Comparison of ENCODE assay signal across 8 mouse cellular contexts in the genomic region with DNA sequence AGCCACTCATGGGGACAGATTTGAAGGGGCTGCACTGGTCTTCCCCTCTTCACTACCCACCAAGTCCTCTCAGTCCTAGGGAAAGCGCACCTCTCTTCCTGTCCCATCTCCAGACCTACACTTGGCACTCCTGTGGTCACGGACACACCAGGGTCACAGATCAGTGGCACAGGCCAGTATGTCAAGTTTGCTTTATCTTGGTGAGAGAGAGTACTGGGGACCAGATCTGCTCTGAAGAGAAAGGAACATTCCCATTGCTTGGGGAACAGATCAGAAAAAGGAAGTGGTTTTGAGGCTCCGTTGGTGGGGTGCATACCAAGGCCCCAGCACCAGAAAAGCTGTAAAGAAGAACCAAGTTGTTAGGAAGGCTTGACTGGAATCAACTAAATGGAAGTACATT. TPM values are rescaled to one million over a fixed set of nuclear protein-coding genes. Genes with fewer than 3 reads are reported as not detected.
A peak's percentile ranks its signal among the peaks of the same experiment; 100 is the strongest.
DNase-seq lines count a peak whose midpoint lies in the region; ATAC-seq and TF ChIP-seq lines count a peak whose summit lies in the region.

No protein-coding gene starts in this region.

- WGBS in kidney, embryonic 16.5 days: 83% methylated on average over 3 of the region's 3 CpGs
- WGBS in embryonic facial prominence, embryonic 10.5 days: 78% methylated on average over 3 of the region's 3 CpGs
- 79% methylated on average over 3 of the region's 3 CpGs for WGBS in intestine, postnatal 0 days
- WGBS in neural tube, embryonic 13.5 days: 82% methylated on average over 3 of the region's 3 CpGs

- H3K4me3 ChIP-seq in kidney, embryonic 16.5 days (ENCODE audit: low read length): no peak overlapping the region
- peak overlapping the region; percentile 79 for H3K4me3 ChIP-seq in embryonic facial prominence, embryonic 10.5 days
- H3K4me3 ChIP-seq in intestine, postnatal 0 days (ENCODE audit: low read depth, low read length): no peak overlapping the region
- H3K4me3 ChIP-seq in neural tube, embryonic 13.5 days: peak overlapping the region; percentile 76; the same call in 1 of the 2 replicates

- no peaks in the 10 kb centered on the region for H3K9me3 ChIP-seq in kidney, embryonic 16.5 days (ENCODE audit: low read length)
- no peaks in the 10 kb centered on the region for H3K9me3 ChIP-seq in embryonic facial prominence, embryonic 10.5 days
- H3K9me3 ChIP-seq in intestine, postnatal 0 days (ENCODE audit: control insufficient read depth): no peaks in the 10 kb centered on the region
- no peaks in the 10 kb centered on the region for H3K9me3 ChIP-seq in neural tube, embryonic 13.5 days

- no peak for TF ChIP-seq CTCF in intestine, postnatal 0 days (IDR thresholded peaks at IDR 0.05; ENCODE audit: low read depth)

- H3K27me3 ChIP-seq in kidney, embryonic 16.5 days (ENCODE audit: insufficient read depth, low read length): no peaks in the 10 kb centered on the region
- H3K27me3 ChIP-seq in embryonic facial prominence, embryonic 10.5 days (replicated peaks; ENCODE audit: low read depth, poor library complexity, severe bottlenecking): peaks cover 15% of the 10 kb centered on the region; the same call in 1 of the 2 replicates
- no peaks in the 10 kb centered on the region for H3K27me3 ChIP-seq in intestine, postnatal 0 days (replicated peaks; ENCODE audit: control insufficient read depth, insufficient read depth, low read length)
- peaks cover 10% of the 10 kb centered on the region; the same call in 1 of the 2 replicates for H3K27me3 ChIP-seq in neural tube, embryonic 13.5 days

- H3K4me2 ChIP-seq in kidney, embryonic 16.5 days (replicated peaks; ENCODE audit: low read depth, low read length): peak overlapping the region; percentile 91; the same call in 1 of the 2 replicates
- H3K4me2 ChIP-seq in intestine, postnatal 0 days (replicated peaks; ENCODE audit: low read depth): peak overlapping the region; percentile 97
- peak overlapping the region; percentile 100 for H3K4me2 ChIP-seq in neural tube, embryonic 13.5 days

- DNase-seq in kidney, adult 18-20 months: no peak
- no peak for DNase-seq in embryonic facial prominence, embryonic 10.5 days (ENCODE audit: low spot score)
- no peak for DNase-seq in layer of hippocampus, postnatal 25 days (ENCODE audit: extremely low spot score in 1 of 2, low spot score in 1 of 2)
- DNase-seq in urinary bladder, postnatal 14 days (ENCODE audit: low spot score): no peak
- DNase-seq in cerebellum, postnatal 4 days (ENCODE audit: low spot score in 2 of 2): no peak

- peaks cover 11% of the 10 kb centered on the region for H3K4me1 ChIP-seq in kidney, embryonic 16.5 days (ENCODE audit: insufficient read depth, low read length)
- H3K4me1 ChIP-seq in embryonic facial prominence, embryonic 10.5 days: peaks cover 48% of the 10 kb centered on the region
- H3K4me1 ChIP-seq in intestine, postnatal 0 days (replicated peaks; ENCODE audit: control insufficient read depth, insufficient read depth, low read length): 0 out of 2 replicates have a peak, but pooled peaks cover 7% of the 10 kb centered on the region
- H3K4me1 ChIP-seq in neural tube, embryonic 13.5 days (replicated peaks): peaks cover 20% of the 10 kb centered on the region

- H3K9ac ChIP-seq in kidney, embryonic 16.5 days (replicated peaks; ENCODE audit: low read length): no peak overlapping the region
- no peak overlapping the region for H3K9ac ChIP-seq in intestine, postnatal 0 days (ENCODE audit: low read depth, low read length)
- H3K9ac ChIP-seq in neural tube, embryonic 13.5 days: no peak overlapping the region

- H3K36me3 ChIP-seq in kidney, embryonic 16.5 days (ENCODE audit: insufficient read depth, low read length): no peaks in the 10 kb centered on the region
- no peaks in the 10 kb centered on the region for H3K36me3 ChIP-seq in embryonic facial prominence, embryonic 10.5 days (replicated peaks)
- no peaks in the 10 kb centered on the region for H3K36me3 ChIP-seq in intestine, postnatal 0 days (ENCODE audit: control insufficient read depth, insufficient read depth)
- H3K36me3 ChIP-seq in neural tube, embryonic 13.5 days: no peaks in the 10 kb centered on the region

- 0 out of 2 replicates have a peak, but pooled peaks have one; percentile 0 for ATAC-seq in kidney, embryonic 16.5 days (ENCODE audit: low FRiP score, low TSS enrichment)
- ATAC-seq in intestine, postnatal 0 days: no peak
- ATAC-seq in neural tube, embryonic 13.5 days (ENCODE audit: low read depth): 0 out of 2 replicates have a peak, but pooled peaks have one; percentile 3

- no peak overlapping the region for H3K27ac ChIP-seq in kidney, embryonic 16.5 days (ENCODE audit: low read length)
- peak overlapping the region; percentile 81 for H3K27ac ChIP-seq in embryonic facial prominence, embryonic 10.5 days (replicated peaks)
- no peak overlapping the region for H3K27ac ChIP-seq in intestine, postnatal 0 days (ENCODE audit: low read depth, low read length)
- no peak overlapping the region for H3K27ac ChIP-seq in neural tube, embryonic 13.5 days (replicated peaks)

RNA-seq across cellular contexts. Expression of a gene that starts 0.7 kb away (rescaled TPM):
- 28.4 and 29.8 TPM in 2 replicates for polyA plus RNA-seq in kidney, embryonic 16.5 days (2015; fragmentation: Nextera tagmentation; extraction: Ambion mirVana)
- 11.9 and 13.2 TPM in 2 replicates for polyA plus RNA-seq in embryonic facial prominence, embryonic 10.5 days (2016; fragmentation: Nextera tagmentation; extraction: Ambion mirVana)
- polyA plus RNA-seq in intestine, postnatal 0 days (2015; fragmentation: Nextera tagmentation; extraction: Ambion mirVana): 22.8 and 26.5 TPM in 2 replicates
- polyA plus RNA-seq in neural tube, embryonic 13.5 days (2015; fragmentation: Nextera tagmentation; extraction: Ambion mirVana): 16.1 and 18.6 TPM in 2 replicates
- total RNA-seq in layer of hippocampus, postnatal 25 days (2021): 10 to 100 TPM; 88.2 to 97.2 TPM

RNA-seq across cellular contexts. Expression of a gene that starts 40.0 kb away (rescaled TPM):
- polyA plus RNA-seq in kidney, embryonic 16.5 days (2015; fragmentation: Nextera tagmentation; extraction: Ambion mirVana): 191 and 193 TPM in 2 replicates
- 142 and 149 TPM in 2 replicates for polyA plus RNA-seq in embryonic facial prominence, embryonic 10.5 days (2016; fragmentation: Nextera tagmentation; extraction: Ambion mirVana)
- 1,208 and 1,296 TPM in 2 replicates for polyA plus RNA-seq in intestine, postnatal 0 days (2015; fragmentation: Nextera tagmentation; extraction: Ambion mirVana)
- 107 and 115 TPM in 2 replicates for polyA plus RNA-seq in neural tube, embryonic 13.5 days (2015; fragmentation: Nextera tagmentation; extraction: Ambion mirVana)
- 10 to 100 TPM; 38.7 to 40.7 TPM for total RNA-seq in layer of hippocampus, postnatal 25 days (2021)

RNA-seq across cellular contexts. Expression of a gene that starts 51.8 kb away (rescaled TPM):
- not detected in 2 replicates for polyA plus RNA-seq in kidney, embryonic 16.5 days (2015; fragmentation: Nextera tagmentation; extraction: Ambion mirVana)
- not detected in 2 replicates for polyA plus RNA-seq in embryonic facial prominence, embryonic 10.5 days (2016; fragmentation: Nextera tagmentation; extraction: Ambion mirVana)
- polyA plus RNA-seq in intestine, postnatal 0 days (2015; fragmentation: Nextera tagmentation; extraction: Ambion mirVana): not detected in 2 replicates
- not detected in 2 replicates for polyA plus RNA-seq in neural tube, embryonic 13.5 days (2015; fragmentation: Nextera tagmentation; extraction: Ambion mirVana)
- total RNA-seq in layer of hippocampus, postnatal 25 days (2021): not detected

RNA-seq across cellular contexts. Expression of a gene that starts 52.6 kb away (rescaled TPM):
- 325 and 328 TPM in 2 replicates for polyA plus RNA-seq in kidney, embryonic 16.5 days (2015; fragmentation: Nextera tagmentation; extraction: Ambion mirVana)
- 358 and 365 TPM in 2 replicates for polyA plus RNA-seq in embryonic facial prominence, embryonic 10.5 days (2016; fragmentation: Nextera tagmentation; extraction: Ambion mirVana)
- polyA plus RNA-seq in intestine, postnatal 0 days (2015; fragmentation: Nextera tagmentation; extraction: Ambion mirVana): 141 and 148 TPM in 2 replicates
- 365 and 462 TPM in 2 replicates for polyA plus RNA-seq in neural tube, embryonic 13.5 days (2015; fragmentation: Nextera tagmentation; extraction: Ambion mirVana)
- total RNA-seq in layer of hippocampus, postnatal 25 days (2021): 100 to 1,000 TPM; 332 to 335 TPM

Comparison
In these comparisons a context has a peak if more than half of its experiments do, and no peak if none do; other contexts are left out.
1. H3K4me3 ChIP-seq: peak in embryonic facial prominence, embryonic 10.5 days (single experiment) and neural tube, embryonic 13.5 days (single experiment); none in kidney, embryonic 16.5 days (single experiment) and intestine, postnatal 0 days (single experiment).
2. Peak in every context shown above with its lines, with median percentiles within 50 percentile points of each other: H3K4me2 ChIP-seq.